Mouse (Mus musculus) embryonic facial prominence, embryonic 13.5 days (tissue): ENCODE measurements at regions not wholly inside any gene's neighbourhood (a gene's known extent, or its start where the extent isn't known, plus 50 kb on each side); places are given as distances from the start of the nearest gene placed in this dataset.
A peak's percentile ranks its signal among the peaks of the same experiment; 100 is the strongest.

Experiments
- ATAC-seq: fragments of 200-750 bp; cut with Nextera tagmentation; 2 replicates; pipeline ENCODE4 v1.8.0; 2017; ENCODE audit warnings: low read depth; ENCODE audit not compliant: insufficient number of reproducible peaks, insufficient read depth, low FRiP score, low TSS enrichment
- H3K27ac ChIP-seq: fragments of 300-500 bp; sonication (generic); 2 replicates; pipeline ENCODE4 v1.5.1; 2015; ENCODE audit warnings: moderate library complexity, mild to moderate bottlenecking, inconsistent platforms
- H3K27me3 ChIP-seq: fragments of 300-500 bp; sonication (generic); 2 replicates; pipeline ENCODE4 v1.6.1; 2015; ENCODE audit warnings: mild to moderate bottlenecking, inconsistent platforms
- H3K36me3 ChIP-seq: fragments of 300-500 bp; sonication (generic); 2 replicates; pipeline ENCODE4 v1.6.1; 2015; ENCODE audit warnings: mild to moderate bottlenecking, inconsistent platforms
- H3K4me1 ChIP-seq: fragments of 300-500 bp; sonication (generic); 2 replicates; pipeline ENCODE4 v1.6.1; 2015; ENCODE audit warnings: inconsistent platforms
- H3K4me2 ChIP-seq: fragments of 300-500 bp; sonication (generic); 2 replicates; pipeline ENCODE4 v1.6.1; 2015; ENCODE audit warnings: moderate library complexity, mild to moderate bottlenecking, inconsistent platforms
- H3K4me3 ChIP-seq: fragments of 300-500 bp; sonication (generic); 2 replicates; pipeline ENCODE4 v1.5.1; 2015; ENCODE audit warnings: mild to moderate bottlenecking, inconsistent platforms
- H3K9ac ChIP-seq: fragments of 300-500 bp; sonication (generic); 2 replicates; pipeline ENCODE4 v1.6.1; 2015; ENCODE audit warnings: mild to moderate bottlenecking, inconsistent platforms
- H3K9me3 ChIP-seq: fragments of 300-500 bp; sonication (generic); 2 replicates; pipeline ENCODE4 v1.6.1; 2016; ENCODE audit warnings: inconsistent platforms
- WGBS: fragments of 180-500 bp; shearing (Covaris S2); methylation state at CpG from one replicate; pipeline ENCODE4 v1.1.7; 2015; ENCODE audit warnings: mixed read lengths; 5-methylcytosine and 5-hydroxymethylcytosine counted together

- WGBS, result 73% methylated on average over 5 of the region's 5 CpGs
- no peak for ATAC-seq
- H3K9me3 ChIP-seq, result no peaks in the 10 kb centered on the region
- H3K4me1 ChIP-seq, result peaks cover 20% of the 10 kb centered on the region
- H3K27me3 ChIP-seq, result no peaks in the 10 kb centered on the region
- H3K4me2 ChIP-seq, result no peak overlapping the region
- H3K9ac ChIP-seq, result no peak overlapping the region
- H3K36me3 ChIP-seq, result no peaks in the 10 kb centered on the region
- H3K27ac ChIP-seq, result no peak overlapping the region
- no peak overlapping the region for H3K4me3 ChIP-seq
These were observed 181.8 kb downstream of the Gm10260 start for GRCm38 (mm10) chr13:97578595-97578994.

GRCm38 (mm10) chr13:97577081-97577785 lies 183.2 kb downstream of the Gm10260 start:
- Histone ChIP-seq H3K4me3 (no peak overlapping the region), H3K27me3 (no peaks in the 10 kb centered on the region), H3K4me2 (no peak overlapping the region), H3K36me3 (no peaks in the 10 kb centered on the region), H3K9me3 (no peaks in the 10 kb centered on the region), H3K4me1 (peaks cover 20% of the 10 kb centered on the region), H3K27ac (no peak overlapping the region), H3K9ac (0 out of 2 replicates have a peak overlapping the region, but pooled peaks have one; percentile 16)
- WGBS, result 27% methylated on average over 9 of the region's 9 CpGs
- ATAC-seq, result no peak

- H3K4me1 ChIP-seq, result peaks cover 12% of the 10 kb centered on the region
- H3K27me3 ChIP-seq, result no peaks in the 10 kb centered on the region
- no peak overlapping the region for H3K4me3 ChIP-seq
- no peak overlapping the region for H3K27ac ChIP-seq
- no peak overlapping the region for H3K9ac ChIP-seq
- no peak for ATAC-seq
- WGBS, result 51% methylated on average over 3 of the region's 3 CpGs
- H3K36me3 ChIP-seq, result no peaks in the 10 kb centered on the region
- no peak overlapping the region for H3K4me2 ChIP-seq
- no peaks in the 10 kb centered on the region for H3K9me3 ChIP-seq
These were observed 186.8 kb downstream of the Gm10260 start for GRCm38 (mm10) chr13:97573601-97574000.

- H3K9me3 ChIP-seq, result no peaks in the 10 kb centered on the region
- no peak for ATAC-seq
- H3K27ac ChIP-seq, result no peak overlapping the region
- no peak overlapping the region for H3K9ac ChIP-seq
- H3K4me3 ChIP-seq, result no peak overlapping the region
- H3K36me3 ChIP-seq, result no peaks in the 10 kb centered on the region
- H3K4me2 ChIP-seq, result no peak overlapping the region
- 68% methylated on average over 3 of the region's 3 CpGs for WGBS
- H3K27me3 ChIP-seq, result no peaks in the 10 kb centered on the region
- H3K4me1 ChIP-seq, result peaks cover 9% of the 10 kb centered on the region
These were observed 188.1 kb downstream of the Gm10260 start for GRCm38 (mm10) chr13:97572352-97572751.

GRCm38 (mm10) chr13:97570009-97570408 lies 190.4 kb downstream of the Gm10260 start:
- Histone ChIP-seq H3K4me2 (no peak overlapping the region), H3K9ac (no peak overlapping the region), H3K4me3 (no peak overlapping the region), H3K36me3 (no peaks in the 10 kb centered on the region), H3K9me3 (no peaks in the 10 kb centered on the region), H3K4me1 (peaks cover 9% of the 10 kb centered on the region), H3K27ac (no peak overlapping the region), H3K27me3 (no peaks in the 10 kb centered on the region)
- WGBS, result 30% methylated on average over 1 of the region's 1 CpGs
- no peak for ATAC-seq

- no peak overlapping the region for H3K4me3 ChIP-seq
- 77% methylated on average over 3 of the region's 3 CpGs for WGBS
- no peaks in the 10 kb centered on the region for H3K9me3 ChIP-seq
- no peak overlapping the region for H3K27ac ChIP-seq
- H3K9ac ChIP-seq, result no peak overlapping the region
- H3K36me3 ChIP-seq, result no peaks in the 10 kb centered on the region
- no peaks in the 10 kb centered on the region for H3K27me3 ChIP-seq
- ATAC-seq, result no peak
- no peak overlapping the region for H3K4me2 ChIP-seq
- H3K4me1 ChIP-seq, result peaks cover 9% of the 10 kb centered on the region
These were observed 192.8 kb downstream of the Gm10260 start for GRCm38 (mm10) chr13:97567632-97568031.

GRCm38 (mm10) chr13:97566071-97566470 lies 194.4 kb downstream of the Gm10260 start:
- H3K9ac ChIP-seq, result no peak overlapping the region
- H3K36me3 ChIP-seq, result no peaks in the 10 kb centered on the region
- ATAC-seq, result no peak
- no peaks in the 10 kb centered on the region for H3K9me3 ChIP-seq
- no peak overlapping the region for H3K4me3 ChIP-seq
- 40% methylated on average over 7 of the region's 7 CpGs for WGBS
- no peak overlapping the region for H3K4me2 ChIP-seq
- peaks cover 15% of the 10 kb centered on the region for H3K4me1 ChIP-seq
- H3K27me3 ChIP-seq, result no peaks in the 10 kb centered on the region
- no peak overlapping the region for H3K27ac ChIP-seq

- WGBS, result 47% methylated on average over 6 of the region's 6 CpGs
- no peak for ATAC-seq
- Histone ChIP-seq H3K4me1 (peaks cover 15% of the 10 kb centered on the region), H3K27me3 (no peaks in the 10 kb centered on the region), H3K4me2 (no peak overlapping the region), H3K9ac (no peak overlapping the region), H3K4me3 (no peak overlapping the region), H3K9me3 (no peaks in the 10 kb centered on the region), H3K36me3 (no peaks in the 10 kb centered on the region), H3K27ac (no peak overlapping the region)
These were observed 198.2 kb downstream of the Gm10260 start for GRCm38 (mm10) chr13:97562241-97562640.

- H3K9ac ChIP-seq, result no peak overlapping the region
- no peaks in the 10 kb centered on the region for H3K9me3 ChIP-seq
- ATAC-seq, result no peak
- no peak overlapping the region for H3K27ac ChIP-seq
- WGBS, result 76% methylated on average over 1 of the region's 1 CpGs
- H3K4me2 ChIP-seq, result no peak overlapping the region
- H3K36me3 ChIP-seq, result no peaks in the 10 kb centered on the region
- H3K4me1 ChIP-seq, result peaks cover 7% of the 10 kb centered on the region; the same call in 1 of the 2 replicates
- no peaks in the 10 kb centered on the region for H3K27me3 ChIP-seq
- no peak overlapping the region for H3K4me3 ChIP-seq
These were observed 199.6 kb downstream of the Gm10260 start for GRCm38 (mm10) chr13:97560789-97561188.

- ATAC-seq, result no peak
- no peaks in the 10 kb centered on the region for H3K9me3 ChIP-seq
- no peak overlapping the region for H3K9ac ChIP-seq
- H3K4me3 ChIP-seq, result no peak overlapping the region
- WGBS, result 91% methylated on average over 15 of the region's 15 CpGs
- H3K36me3 ChIP-seq, result no peaks in the 10 kb centered on the region
- no peaks in the 10 kb centered on the region for H3K27me3 ChIP-seq
- H3K4me2 ChIP-seq, result no peak overlapping the region
- H3K4me1 ChIP-seq, result peaks cover 7% of the 10 kb centered on the region; the same call in 1 of the 2 replicates
- H3K27ac ChIP-seq, result no peak overlapping the region
These were observed 200.6 kb downstream of the Gm10260 start for GRCm38 (mm10) chr13:97559611-97560385.

GRCm38 (mm10) chr13:97558884-97559283 lies 201.5 kb downstream of the Gm10260 start:
- H3K4me1 ChIP-seq, result peaks cover 10% of the 10 kb centered on the region; the same call in 1 of the 2 replicates
- H3K4me3 ChIP-seq, result no peak overlapping the region
- H3K36me3 ChIP-seq, result no peaks in the 10 kb centered on the region
- ATAC-seq, result no peak
- no peak overlapping the region for H3K4me2 ChIP-seq
- WGBS, result 96% methylated on average over 3 of the region's 3 CpGs
- H3K27ac ChIP-seq, result no peak overlapping the region
- H3K9me3 ChIP-seq, result no peaks in the 10 kb centered on the region
- no peaks in the 10 kb centered on the region for H3K27me3 ChIP-seq
- no peak overlapping the region for H3K9ac ChIP-seq

- Histone ChIP-seq H3K4me3 (no peak overlapping the region), H3K27me3 (no peaks in the 10 kb centered on the region), H3K36me3 (no peaks in the 10 kb centered on the region), H3K27ac (no peak overlapping the region), H3K4me2 (no peak overlapping the region), H3K9me3 (no peaks in the 10 kb centered on the region), H3K4me1 (0 out of 2 replicates have a peak, but pooled peaks cover 3% of the 10 kb centered on the region), H3K9ac (no peak overlapping the region)
- no peak for ATAC-seq
- WGBS, result 88% methylated on average over 3 of the region's 3 CpGs
These were observed 205.1 kb downstream of the Gm10260 start for GRCm38 (mm10) chr13:97555312-97555711.
